Mouse (Mus musculus) thymus, postnatal 0 days (tissue): Measurements from ENCODE around the gene Dnase1l1. TPM values are rescaled to one million over a fixed set of nuclear protein-coding genes. Genes with fewer than 3 reads are reported as not detected.

ENCODE experiments used
- DNase-seq: peaks from one replicate; pipeline ENCODE4 v3.0.0-alpha.2; 2015; ENCODE audit warnings: low spot score
- polyA plus RNA-seq: library from polyadenylated mRNA; unstranded; fragments of >200 nt; fragmentation: Nextera tagmentation; extraction: Ambion mirVana; gene quantifications from 2 replicates; pipeline ENCODE4 v1.2.1, GENCODE M21; 2015

Dnase1l1 gene
- polyA plus RNA-seq, 1 experiment from 2014 or later = 8.1 TPM

GRCm38 (mm10) chrX:74270062-74270901 is 11.9 kb downstream of the Dnase1l1 start, which contains the start of gene Rpl10:
Rpl10 (plus strand) TSS chrX:74270812.
- peak; percentile 96 for DNase-seq

GRCm38 (mm10) chrX:74269736-74270061 is 12.4 kb downstream of the Dnase1l1 start:
- DNase-seq = no peak

- no peak for DNase-seq
Measured at GRCm38 (mm10) chrX:74257746-74258145, 24.4 kb downstream of the Dnase1l1 start.

- no peak for DNase-seq
Measured at GRCm38 (mm10) chrX:74254888-74255565, 27.1 kb downstream of the Dnase1l1 start.

GRCm38 (mm10) chrX:74254153-74254887 is 27.8 kb downstream of the Dnase1l1 start, which contains the start of gene Emd:
Emd (plus strand) TSS chrX:74254687.
- peak; percentile 84 for DNase-seq

- DNase-seq = peak; percentile 46
Measured at GRCm38 (mm10) chrX:74249615-74250014, 32.5 kb downstream of the Dnase1l1 start, which contains the start of gene Flna. Flna (minus strand) TSS chrX:74249820.

GRCm38 (mm10) chrX:74248651-74249050 is 33.5 kb downstream of the Dnase1l1 start:
- peak; percentile 58 for DNase-seq

GRCm38 (mm10) chrX:74246693-74247092 is 35.4 kb downstream of the Dnase1l1 start:
- no peak for DNase-seq

- peak; percentile 88 for DNase-seq
Measured at GRCm38 (mm10) chrX:74246213-74246681, 35.9 kb downstream of the Dnase1l1 start.

GRCm38 (mm10) chrX:74245687-74246086 is 36.5 kb downstream of the Dnase1l1 start:
- DNase-seq = peak; percentile 71

- no peak for DNase-seq
Measured at GRCm38 (mm10) chrX:74245107-74245506, 37.0 kb downstream of the Dnase1l1 start.

- DNase-seq = peak; percentile 61
Measured at GRCm38 (mm10) chrX:74244614-74245083, 37.5 kb downstream of the Dnase1l1 start.

- peak; percentile 88 for DNase-seq
Measured at GRCm38 (mm10) chrX:74243807-74244206, 38.3 kb downstream of the Dnase1l1 start.

- no peak for DNase-seq
Measured at GRCm38 (mm10) chrX:74243396-74243795, 38.7 kb downstream of the Dnase1l1 start.

- no peak for DNase-seq
Measured at GRCm38 (mm10) chrX:74240332-74240731, 41.8 kb downstream of the Dnase1l1 start.

- no peak for DNase-seq
Measured at GRCm38 (mm10) chrX:74233196-74233595, 48.9 kb downstream of the Dnase1l1 start.

GRCm38 (mm10) chrX:74230038-74230437 is 52.1 kb downstream of the Dnase1l1 start:
- no peak for DNase-seq
